Mouse (Mus musculus) ES-E14 (cell line): Measurements from ENCODE around the gene Sec23a. TPM values are rescaled to one million over a fixed set of nuclear protein-coding genes. Genes with fewer than 3 reads are reported as not detected.

Experiments used
- DNase-seq: peaks from one replicate; pipeline ENCODE4 v3.0.0-alpha.2; 2013; ENCODE audit warnings: low read depth, low spot score
- H3K27ac ChIP-seq: 2 replicates; pipeline ENCODE4 v1.5.1; 2012; ENCODE audit warnings: low read depth, mild to moderate bottlenecking, low read length, moderate library complexity, mixed read lengths; ENCODE audit not compliant: poor library complexity, insufficient read depth, severe bottlenecking
- H3K36me3 ChIP-seq: 2 replicates; pipeline ENCODE4 v1.6.1; 2012; ENCODE audit warnings: mild to moderate bottlenecking, low read length, moderate library complexity, mixed read lengths; ENCODE audit not compliant: control insufficient read depth, poor library complexity, insufficient read depth, severe bottlenecking
- H3K4me1 ChIP-seq, 2 experiments: fragments of 150-350 bp in 1 of 2; sonication (generic) in 1 of 2; 2 replicates each; pipeline ENCODE4 v1.6.1; 2012; ENCODE audit warnings: low read length in 2 of 2, mild to moderate bottlenecking in 1 of 2, mixed read lengths in 1 of 2; ENCODE audit not compliant: control insufficient read depth in 2 of 2, insufficient read depth in 2 of 2, poor library complexity in 1 of 2
- H3K4me3 ChIP-seq, 2 experiments: fragments of 150-350 bp in 1 of 2; sonication (generic) in 1 of 2; 2 replicates each; pipeline ENCODE4 v1.5.1; 2012; ENCODE audit warnings: low read length in 2 of 2, low read depth in 1 of 2, mild to moderate bottlenecking in 1 of 2, mixed read lengths in 1 of 2; ENCODE audit not compliant: insufficient read depth in 1 of 2, poor library complexity in 1 of 2, severe bottlenecking in 1 of 2
- H3K9ac ChIP-seq: 2 replicates; pipeline ENCODE4 v1.6.1; 2012; ENCODE audit warnings: low read depth, mild to moderate bottlenecking, low read length, mixed read lengths; ENCODE audit not compliant: poor library complexity, insufficient read depth, severe bottlenecking
- H3K9me3 ChIP-seq: fragments of 150-350 bp; sonication (generic); 2 replicates; pipeline ENCODE4 v1.6.1; 2012; ENCODE audit warnings: low read depth, mild to moderate bottlenecking, low read length; ENCODE audit not compliant: control insufficient read depth, insufficient read depth
- CHD2 ChIP-seq: IDR thresholded peaks from 2 replicates; pipeline ENCODE4 v1.6.1; 2014; ENCODE audit warnings: mild to moderate bottlenecking, low read depth, low read length, inconsistent platforms
- HCFC1 ChIP-seq: IDR thresholded peaks from 2 replicates; pipeline ENCODE4 v1.6.1; 2012; ENCODE audit warnings: low read length, inconsistent platforms, borderline replicate concordance; ENCODE audit not compliant: insufficient read depth
- MAFK ChIP-seq: IDR thresholded peaks from 2 replicates; pipeline ENCODE4 v1.6.1; 2014; ENCODE audit warnings: mild to moderate bottlenecking, low read depth, low read length, inconsistent platforms; ENCODE audit not compliant: insufficient read depth
- ZC3H11A ChIP-seq: IDR thresholded peaks from 2 replicates; pipeline ENCODE4 v1.6.1; 2012; ENCODE audit warnings: low read depth, mild to moderate bottlenecking, inconsistent platforms, low read length, borderline replicate concordance
- ZNF384 ChIP-seq: IDR thresholded peaks from 2 replicates; pipeline ENCODE4 v1.6.1; 2012; ENCODE audit warnings: low read depth, low read length, inconsistent platforms
- in situ Hi-C, 2 experiments: fragments of 600-800 bp; cut with MboI; formaldehyde crosslinking; loops; one replicate each; pipeline ENCODE4 v1.15.1; 2025; ENCODE audit warnings: low sequenced_read_pairs in 2 of 2, inconsistent platforms in 1 of 2; ENCODE audit not compliant: unreplicated experiment in 2 of 2
- total RNA-seq: library from RNA; depleted of rRNA; stranded (reverse); fragments of 300-350 nt; gene quantifications from 2 replicates; pipeline ENCODE4 v1.2.3, GENCODE M21; 2012

Sec23a gene
- total RNA-seq, 1 experiment: 37.7 TPM

GRCm38 (mm10) chr12:59056222-59056621 lies 44.4 kb upstream of the Sec23a start:
- Histone ChIP-seq H3K9ac (no peak overlapping the region), H3K27ac (no peak overlapping the region), H3K4me3 (no peak overlapping the region), H3K36me3 (peaks cover 14% of the 10 kb centered on the region; the same call in 1 of the 2 replicates), H3K9me3 (no peaks in the 10 kb centered on the region), H3K4me1 (peaks cover 2 to 3% of the 10 kb centered on the region in 2 experiments; a peak in 3 of 4 replicates)
- in situ Hi-C loops: no loop called here
- DNase-seq: no peak
- no peak for TF ChIP-seq ZC3H11A
- no peak for TF ChIP-seq ZNF384
- TF ChIP-seq HCFC1: no peak
- no peak for TF ChIP-seq MAFK
- no peak for TF ChIP-seq CHD2

- H3K36me3 ChIP-seq: peaks cover 14% of the 10 kb centered on the region; the same call in 1 of the 2 replicates
- TF ChIP-seq ZNF384: no peak
- H3K9ac ChIP-seq: no peak overlapping the region
- peaks cover 0 to 3% of the 10 kb centered on the region in 2 experiments; a peak in 2 of 4 replicates for H3K4me1 ChIP-seq
- in situ Hi-C loops: no loop called here
- DNase-seq: no peak
- H3K27ac ChIP-seq: no peak overlapping the region
- H3K9me3 ChIP-seq: no peaks in the 10 kb centered on the region
- no peak overlapping the region for H3K4me3 ChIP-seq
Measured at GRCm38 (mm10) chr12:59055196-59055850, 43.5 kb upstream of the Sec23a start.

DNA sequence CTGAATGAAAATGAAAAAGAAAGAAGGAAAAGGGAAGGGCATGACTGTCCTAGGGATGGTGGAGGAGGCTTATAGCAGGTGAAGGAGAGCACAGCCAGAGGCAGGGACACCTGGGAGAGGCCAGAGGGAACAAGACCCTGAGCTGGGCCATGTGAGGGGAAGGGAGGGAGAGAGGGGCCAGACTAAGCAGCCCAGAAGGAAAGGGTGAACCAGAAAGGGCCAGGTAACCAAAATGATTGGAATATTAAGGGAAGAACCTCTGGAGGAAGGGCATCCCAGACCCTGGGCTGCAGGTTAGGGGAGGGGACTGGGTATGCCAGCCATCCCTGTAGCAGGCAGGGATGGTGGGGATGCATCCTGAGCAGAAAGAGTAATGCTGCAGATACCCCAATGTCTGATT lies 42.2 kb upstream of the Sec23a start:
- in situ Hi-C loops: no loop called here
- H3K4me3 ChIP-seq: no peak overlapping the region

DNA sequence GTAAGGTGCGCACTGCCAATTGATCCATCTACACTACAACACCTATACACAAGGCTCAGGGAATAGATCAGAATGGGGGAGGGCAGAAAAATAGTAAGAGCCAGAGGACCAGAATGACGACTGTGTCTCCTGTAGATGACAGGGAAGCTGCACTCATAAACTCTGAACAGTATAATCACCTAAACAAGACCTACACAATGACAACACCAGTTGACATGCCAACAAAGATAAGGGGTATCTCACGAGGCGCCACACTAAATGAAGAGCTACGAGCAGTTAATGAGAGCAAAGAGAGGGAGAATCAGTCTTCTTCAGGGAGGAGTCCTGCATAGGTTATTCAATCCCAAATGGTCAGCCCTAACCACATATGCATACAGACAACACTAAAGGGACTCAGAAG lies 41.3 kb upstream of the Sec23a start:
- Histone ChIP-seq H3K4me3 (no peak overlapping the region), H3K36me3 (peaks cover 15% of the 10 kb centered on the region), H3K9ac (no peak overlapping the region), H3K27ac (no peak overlapping the region), H3K9me3 (no peaks in the 10 kb centered on the region), H3K4me1 (peaks cover 0 to 3% of the 10 kb centered on the region in 2 experiments; a peak in 1 of 4 replicates)
- in situ Hi-C loops: no loop called here
- no peak for DNase-seq
- TF ChIP-seq CHD2 (no peak), HCFC1 (no peak), MAFK (no peak), ZC3H11A (no peak), ZNF384 (no peak)

More for the DNA sequence above, 42.2 kb upstream of the Sec23a start:
- Histone ChIP-seq H3K9me3 (no peaks in the 10 kb centered on the region), H3K9ac (no peak overlapping the region), H3K4me1 (peaks cover 0 to 3% of the 10 kb centered on the region in 2 experiments; a peak in 1 of 4 replicates), H3K36me3 (peaks cover 12% of the 10 kb centered on the region; the same call in 1 of the 2 replicates), H3K27ac (no peak overlapping the region)
- no peak for DNase-seq
- TF ChIP-seq HCFC1 (no peak), MAFK (no peak), CHD2 (no peak), ZC3H11A (no peak), ZNF384 (no peak)
